Mouse (Mus musculus) small intestine, adult 2 months (tissue): ENCODE measurements around the gene Cldnd1.

Experiments used
- CTCF ChIP-seq: fragments of 200-500 bp; IDR thresholded peaks from 2 replicates; pipeline ENCODE4 v1.5.1; 2012; ENCODE audit warnings: low read depth, mild to moderate bottlenecking, control low read depth, inconsistent platforms, low read length, moderate library complexity, mixed read lengths; ENCODE audit not compliant: insufficient replicate concordance, insufficient read length; ENCODE audit errors: extremely low read depth
- POLR2A ChIP-seq: fragments of 200-500 bp; IDR thresholded peaks from 2 replicates; pipeline ENCODE4 v1.6.1; 2012; ENCODE audit warnings: low read depth, mild to moderate bottlenecking, control low read depth, inconsistent platforms, low read length, moderate library complexity

GRCm38 (mm10) chr16:58682046-58682445 lies 45.7 kb upstream of the Cldnd1 start:
- TF ChIP-seq POLR2A: no peak
- TF ChIP-seq CTCF: no peak
